Mouse (Mus musculus) urinary bladder, postnatal 14 days (tissue): ENCODE data around the gene Coq5.

Experiments
- DNase-seq: peaks from one replicate; pipeline ENCODE4 v3.0.0; 2021; ENCODE audit warnings: low spot score

The Coq5 gene

DNA sequence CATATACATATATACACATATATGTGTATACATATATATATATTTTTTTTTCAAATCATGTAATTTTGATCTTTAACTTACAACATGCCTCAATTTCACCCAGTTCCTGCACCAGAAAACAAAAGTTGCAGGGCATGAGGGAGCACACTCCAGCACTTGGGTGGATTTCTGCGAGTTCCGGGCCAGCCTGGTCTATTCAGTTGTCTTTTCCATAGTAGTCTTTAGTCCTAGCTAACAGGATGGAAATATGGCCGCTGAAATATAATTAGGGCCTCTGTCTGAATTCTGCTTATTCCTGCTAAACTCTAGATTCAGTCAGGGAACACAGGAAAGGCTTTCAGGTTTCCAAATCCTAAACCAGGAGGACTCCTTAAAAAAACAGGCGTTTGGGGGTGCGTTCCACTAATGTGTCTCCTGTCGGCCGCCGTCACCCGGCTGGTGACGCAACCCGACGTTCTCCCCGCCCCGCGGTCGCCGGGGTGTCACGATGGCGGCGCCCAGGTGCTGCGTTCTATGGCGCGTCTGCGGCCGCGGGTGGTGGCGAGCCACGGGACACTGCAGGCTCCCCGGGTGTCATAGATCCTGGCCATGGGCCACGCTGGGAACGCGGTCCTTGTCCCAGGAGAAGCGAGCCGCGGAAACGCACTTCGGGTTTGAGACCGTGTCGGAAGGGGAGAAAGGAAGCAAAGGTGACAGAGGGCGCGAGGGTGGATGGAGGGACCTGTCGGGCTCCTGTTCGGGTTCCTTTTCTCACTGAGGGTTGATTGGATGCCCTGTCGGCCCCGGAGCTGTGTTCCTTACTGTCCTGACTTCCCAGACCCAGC, at the start of gene Coq5:
Gene Coq5 (plus strand): TSS at position 441 of the 824 bp plus-strand sequence.
- DNase-seq = peak; percentile 85

DNA sequence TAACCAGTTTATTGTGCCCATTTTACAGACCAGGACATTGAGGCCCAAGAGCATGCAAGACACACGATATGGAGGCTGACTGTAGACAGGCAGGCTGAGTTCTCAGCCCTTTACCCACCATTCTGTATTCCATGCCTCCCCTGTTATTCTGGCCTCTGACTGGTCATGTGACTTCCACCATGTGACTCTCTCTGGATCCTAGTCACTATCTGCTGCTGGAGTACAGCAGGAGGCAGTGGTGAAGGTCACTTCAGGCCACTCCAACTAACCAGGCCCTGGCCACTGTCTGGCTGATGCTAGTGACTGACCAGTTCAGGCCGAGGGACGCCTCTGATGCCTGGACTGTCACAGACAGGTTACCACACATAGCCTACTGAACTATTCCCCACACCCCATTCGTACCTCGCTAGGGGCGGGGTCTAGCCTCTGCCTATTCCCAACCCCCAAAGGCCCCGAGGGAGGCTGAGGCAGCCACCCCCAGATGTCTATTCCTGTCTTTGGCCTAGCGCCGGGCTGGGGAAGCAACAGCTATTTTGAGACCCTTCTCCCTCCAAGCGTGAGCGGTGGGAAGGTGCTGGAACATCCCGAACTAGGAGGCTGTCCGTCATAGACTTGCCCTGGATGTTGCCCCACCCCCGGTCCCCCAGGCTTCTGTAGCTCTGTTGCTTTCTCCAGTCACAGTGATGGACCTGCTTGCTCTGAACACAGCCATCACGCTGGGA, 48.5 kb upstream of the Coq5 start:
- no peak for DNase-seq

DNA sequence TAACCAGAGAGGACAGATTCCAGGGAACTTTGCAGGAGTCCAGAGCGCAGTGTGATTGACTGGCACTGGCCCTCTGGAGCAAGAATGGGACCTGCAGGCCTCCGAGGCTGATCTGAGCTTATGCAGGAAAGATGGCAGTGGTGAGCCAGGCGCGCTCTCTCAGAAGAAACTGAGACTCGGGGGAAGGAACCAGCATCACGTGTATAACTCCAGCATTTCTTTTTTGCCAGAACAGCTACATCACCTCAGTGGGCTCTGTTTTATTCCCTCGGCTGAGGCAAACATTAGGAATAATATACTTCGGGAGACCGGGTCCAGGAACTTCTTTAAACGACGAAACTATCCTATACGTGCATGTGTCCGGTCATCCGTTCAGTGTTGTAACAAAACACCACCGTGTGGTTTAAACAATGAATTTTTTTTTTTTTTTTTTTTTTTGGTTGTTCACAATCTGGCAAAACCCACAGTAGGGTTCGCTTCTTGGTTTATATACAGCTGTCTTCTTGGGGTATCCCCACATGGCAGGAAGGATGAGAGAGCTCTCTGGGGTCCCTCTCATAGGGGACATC, 47.8 kb upstream of the Coq5 start:
- DNase-seq = no peak

DNA sequence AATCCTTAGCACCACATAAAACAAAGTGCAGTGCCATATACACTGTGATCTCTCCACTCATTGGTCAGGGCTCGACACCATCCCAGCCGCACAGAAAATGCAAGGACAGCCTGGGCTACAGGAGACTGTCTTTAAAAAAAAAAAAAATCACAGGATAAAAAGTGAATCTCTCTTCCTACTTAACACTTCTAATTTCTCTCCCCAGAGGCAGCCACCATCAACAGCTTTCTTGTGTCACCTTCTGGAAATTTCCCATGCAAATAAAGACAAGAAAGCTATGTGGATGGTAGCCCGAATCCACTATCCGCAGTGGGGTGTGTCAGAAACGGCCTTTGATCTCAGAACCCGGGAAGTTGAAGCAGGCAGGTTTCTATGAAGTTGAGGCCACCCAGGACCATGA, 47.0 kb upstream of the Coq5 start:
- DNase-seq = no peak

DNA sequence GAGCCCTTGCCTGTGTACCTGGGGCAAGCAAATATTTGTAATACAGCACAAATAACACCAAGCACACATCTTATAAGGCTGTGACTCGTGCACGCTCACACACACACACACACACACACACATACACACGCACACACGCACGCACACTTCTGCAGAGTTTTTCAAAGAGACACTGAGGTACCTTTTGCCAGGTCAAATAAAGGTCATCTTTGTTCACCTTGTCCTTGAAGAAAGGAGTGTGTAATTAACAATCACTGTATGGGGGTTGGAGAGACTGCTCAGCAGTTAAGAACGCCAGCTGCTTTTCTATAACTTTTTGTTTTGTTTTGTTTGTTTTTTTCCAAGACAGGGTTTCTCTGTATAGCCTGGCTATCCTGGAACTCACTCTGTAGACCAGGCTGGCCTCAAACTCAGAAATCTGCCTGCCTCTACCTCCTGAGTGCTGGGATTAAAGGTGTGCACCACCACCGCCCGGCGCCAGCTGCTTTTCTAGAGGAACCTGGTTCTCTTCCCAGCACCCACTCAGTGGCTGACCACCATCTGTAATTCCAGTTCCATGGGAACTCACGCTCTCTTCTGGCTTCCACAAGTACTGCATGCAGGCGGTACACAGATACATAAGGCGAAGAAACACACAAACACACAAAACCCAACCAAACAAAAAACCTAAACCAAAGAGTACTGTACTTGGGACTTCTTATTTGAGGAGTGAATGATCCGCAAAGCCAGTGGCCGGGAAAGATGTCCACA, 46.3 kb upstream of the Coq5 start:
- DNase-seq = no peak

DNA sequence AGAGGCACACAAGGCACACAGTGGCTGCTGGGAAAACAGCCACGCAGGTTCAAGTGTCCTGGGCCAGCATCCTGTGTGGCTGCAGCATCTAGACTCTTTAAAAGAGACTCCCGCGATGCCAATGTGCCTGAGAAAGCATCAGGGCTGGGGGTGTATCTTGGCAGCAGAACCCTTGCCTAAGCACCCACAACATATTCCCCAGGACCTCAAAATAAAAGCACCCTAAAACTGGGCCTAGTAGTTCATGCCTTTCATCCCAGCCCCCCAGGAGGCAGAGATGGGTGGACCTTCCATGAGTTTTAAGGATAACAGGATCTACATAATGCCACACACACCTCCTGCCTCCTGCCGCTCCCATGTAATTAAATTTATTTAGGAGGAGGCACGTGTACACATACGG, 44.9 kb upstream of the Coq5 start:
- DNase-seq = no peak

DNA sequence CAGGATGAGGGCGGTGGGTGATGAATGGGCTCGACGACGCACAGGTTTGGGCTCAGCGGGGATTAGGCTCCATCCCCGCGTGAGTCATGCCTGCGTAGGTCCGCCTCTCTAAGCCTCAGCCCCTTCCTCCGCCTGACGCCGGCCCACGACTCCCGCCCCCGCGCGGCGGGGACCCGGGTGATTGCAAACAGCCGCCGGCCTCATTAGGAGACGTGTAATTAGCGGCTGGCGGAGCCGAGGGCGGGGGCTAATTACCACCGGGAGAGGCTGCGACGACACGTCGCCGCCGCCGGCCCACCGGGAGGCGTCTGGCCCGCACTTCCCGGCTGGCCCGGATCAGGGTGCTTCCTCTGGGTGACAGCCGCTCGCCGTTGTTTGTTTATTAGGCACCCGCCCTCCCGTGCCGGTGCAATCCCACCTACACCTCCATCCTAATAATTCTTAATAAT, 44.1 kb upstream of the Coq5 start:
- DNase-seq = peak; percentile 62

DNA sequence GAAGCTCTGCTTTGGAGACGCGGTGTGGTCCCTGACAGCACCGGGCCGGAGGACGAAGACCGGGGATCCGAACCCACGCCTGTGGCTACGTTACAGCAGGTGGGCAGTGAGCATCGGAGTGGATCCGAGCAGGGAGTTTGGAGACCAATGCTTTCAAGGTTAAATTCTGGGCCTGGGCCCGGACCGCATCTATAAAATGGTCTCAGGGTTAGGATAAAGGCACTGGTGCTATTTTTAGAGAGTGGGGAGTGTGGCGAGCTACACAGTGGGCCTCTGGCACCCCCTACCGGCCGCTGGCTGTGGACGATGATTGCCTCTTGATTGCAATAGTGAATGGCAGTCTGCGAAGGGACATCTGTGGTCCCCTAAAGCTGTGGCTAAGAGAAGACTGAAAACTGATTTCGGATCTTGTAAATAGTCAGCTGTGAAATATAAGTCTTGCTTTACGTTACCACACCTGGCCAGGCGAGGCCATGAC, 43.6 kb upstream of the Coq5 start, which contains the start of gene Pop5:
Gene Pop5 (plus strand): TSS at position 51 of the 478 bp plus-strand sequence.
- DNase-seq = peak; percentile 92

DNA sequence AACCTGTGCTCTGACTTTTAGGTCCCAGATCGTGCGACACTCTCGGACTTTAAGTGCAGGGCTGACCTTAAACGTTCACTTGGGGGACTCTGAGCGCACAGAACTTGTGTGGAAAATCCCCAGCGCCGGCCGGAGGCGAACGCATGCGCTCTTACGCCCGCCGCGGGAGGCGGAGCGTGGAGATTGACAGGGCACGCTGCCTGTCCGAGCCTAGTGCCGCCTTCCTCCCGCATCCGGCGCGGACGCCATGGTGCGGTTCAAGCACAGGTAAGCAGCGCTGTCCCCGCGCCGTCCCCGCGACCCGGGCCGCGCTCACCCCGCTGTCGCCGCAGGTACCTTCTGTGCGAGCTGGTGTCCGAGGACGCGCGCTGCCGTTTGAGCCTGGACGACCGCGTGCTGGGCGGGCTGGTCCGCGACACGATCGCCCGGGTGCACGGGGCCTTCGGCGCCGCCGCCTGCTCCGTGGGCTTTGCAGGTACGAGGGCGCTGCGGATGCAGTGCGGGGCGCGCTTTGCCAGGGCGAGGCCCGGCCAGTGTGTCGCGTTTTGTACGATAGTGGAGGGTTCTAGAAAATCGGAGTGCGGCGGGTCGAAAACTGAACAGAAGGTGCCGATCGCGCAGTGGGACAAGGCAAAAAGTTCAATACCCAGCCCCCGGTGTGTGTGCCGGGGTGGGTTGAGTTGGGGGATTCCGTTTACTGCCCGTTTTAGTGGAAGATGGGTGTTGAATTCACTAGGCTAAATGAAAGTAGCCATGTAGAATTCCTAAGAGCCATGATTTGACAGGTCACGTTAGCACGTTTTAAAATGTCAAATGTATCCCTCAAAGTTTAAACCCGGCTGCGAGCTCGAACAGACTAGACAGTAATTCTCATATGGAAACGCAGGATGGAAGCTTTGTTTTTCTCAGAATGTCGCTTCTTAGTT, 41.4 kb upstream of the Coq5 start:
- peak; percentile 93 for DNase-seq

DNA sequence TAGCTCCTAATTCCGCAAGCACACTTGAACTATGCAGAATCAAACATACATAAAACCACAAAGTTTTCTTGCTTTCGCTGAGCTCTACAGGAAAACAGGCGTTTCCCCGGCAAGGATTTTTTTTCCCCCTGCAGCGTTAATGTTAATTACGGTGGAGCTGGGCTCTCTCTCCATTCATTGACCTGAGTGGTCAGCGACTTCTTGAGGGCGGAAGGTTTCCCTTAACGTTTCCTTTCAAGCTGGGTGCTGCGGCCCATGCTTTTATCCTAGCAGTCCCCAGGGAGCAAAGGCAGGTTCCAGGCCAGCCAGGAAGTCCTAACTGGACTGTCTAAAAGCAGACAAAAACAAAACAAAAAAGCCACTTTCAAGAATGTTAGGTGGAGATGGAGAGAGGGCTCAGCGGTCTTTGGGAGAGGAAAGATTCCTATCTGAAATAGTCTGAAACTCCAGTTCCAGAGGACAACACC, 40.7 kb upstream of the Coq5 start:
- no peak for DNase-seq

DNA sequence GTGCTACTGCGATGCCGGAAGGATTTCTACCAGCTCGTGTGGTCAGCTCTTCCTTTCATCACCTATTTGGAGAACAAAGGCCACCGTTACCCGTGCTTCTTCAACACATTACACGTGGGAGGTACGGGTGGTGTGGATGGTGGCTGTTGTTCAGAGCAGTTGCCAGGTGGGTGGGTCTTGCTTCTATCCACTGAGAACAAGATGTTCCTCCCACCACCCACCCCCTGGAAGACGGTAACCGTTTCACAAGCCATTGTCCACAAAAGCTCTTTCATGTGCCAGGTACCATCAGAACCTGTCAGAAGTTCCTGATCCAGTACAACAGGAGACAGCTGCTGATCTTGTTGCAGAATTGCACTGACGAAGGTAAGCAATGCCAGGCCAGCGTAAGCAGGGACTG, 39.3 kb upstream of the Coq5 start:
- no peak for DNase-seq

DNA sequence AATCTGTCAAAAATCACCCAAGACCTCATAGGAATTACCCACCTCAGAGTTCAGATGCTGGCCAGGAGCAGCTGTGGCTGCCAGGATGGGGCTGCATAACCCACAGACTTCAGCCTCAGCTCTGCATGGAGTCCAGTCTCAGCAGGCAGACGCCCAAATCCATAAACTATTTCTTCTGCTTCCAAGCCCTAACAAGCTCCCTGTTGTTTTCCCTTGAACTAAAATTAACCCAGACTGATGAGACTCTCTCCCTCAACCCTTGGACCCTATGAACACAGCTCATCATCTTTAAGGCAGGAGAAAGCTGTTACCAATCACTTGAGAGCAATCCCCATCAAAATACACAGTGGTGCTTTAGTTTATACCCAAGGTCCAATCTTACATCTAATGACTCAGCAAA, 24.0 kb upstream of the Coq5 start:
- DNase-seq = no peak

DNA sequence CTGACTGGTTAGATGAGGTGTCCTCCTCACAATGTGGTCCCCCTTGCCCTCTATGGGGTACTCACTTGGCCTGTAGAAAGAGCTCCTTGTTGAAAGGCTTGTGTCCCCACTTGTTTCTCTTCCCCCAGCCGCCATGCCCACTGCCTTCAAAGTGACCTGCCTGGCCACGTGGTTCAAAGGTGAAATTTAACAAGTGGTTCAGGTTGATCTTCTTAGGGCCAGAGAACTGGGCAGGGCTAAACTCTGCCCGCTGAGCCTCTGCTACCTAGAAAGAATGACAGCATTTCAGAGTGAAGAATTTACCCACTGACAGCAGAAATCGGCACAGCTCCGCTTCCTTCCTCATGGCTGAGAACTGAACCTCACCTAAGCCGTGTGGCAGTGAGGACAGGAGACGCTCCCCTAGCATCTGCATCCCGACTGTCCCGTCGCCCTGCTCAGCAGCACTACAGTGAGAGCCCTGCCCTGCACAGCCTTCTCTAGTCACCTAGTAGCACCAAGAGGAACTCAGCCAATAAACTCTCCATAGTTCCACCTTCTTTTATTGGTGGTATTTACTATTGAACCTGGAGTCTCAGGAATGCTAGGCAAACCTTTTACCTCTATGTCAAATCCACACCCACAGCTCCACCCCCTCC, 22.4 kb upstream of the Coq5 start:
- no peak for DNase-seq

DNA sequence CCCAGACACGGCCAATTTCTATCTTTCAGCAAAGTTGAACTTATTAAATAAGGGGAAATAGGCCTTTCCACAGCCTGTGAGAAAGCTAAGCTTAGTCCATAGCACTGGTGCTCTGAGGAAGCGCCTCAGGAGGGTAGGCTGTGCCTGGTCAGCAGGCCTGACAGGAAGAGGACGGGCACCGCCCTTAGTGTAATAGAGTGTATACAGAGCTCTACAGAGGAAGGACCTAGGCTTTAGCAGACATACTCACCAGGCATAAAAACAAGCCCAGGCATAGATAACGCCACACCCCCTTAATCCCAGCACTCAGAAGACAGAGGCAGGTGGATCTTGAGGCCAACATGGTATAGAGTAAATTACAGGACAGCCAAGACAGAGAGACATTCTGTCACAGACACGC, 19.1 kb upstream of the Coq5 start:
- DNase-seq = no peak

DNA sequence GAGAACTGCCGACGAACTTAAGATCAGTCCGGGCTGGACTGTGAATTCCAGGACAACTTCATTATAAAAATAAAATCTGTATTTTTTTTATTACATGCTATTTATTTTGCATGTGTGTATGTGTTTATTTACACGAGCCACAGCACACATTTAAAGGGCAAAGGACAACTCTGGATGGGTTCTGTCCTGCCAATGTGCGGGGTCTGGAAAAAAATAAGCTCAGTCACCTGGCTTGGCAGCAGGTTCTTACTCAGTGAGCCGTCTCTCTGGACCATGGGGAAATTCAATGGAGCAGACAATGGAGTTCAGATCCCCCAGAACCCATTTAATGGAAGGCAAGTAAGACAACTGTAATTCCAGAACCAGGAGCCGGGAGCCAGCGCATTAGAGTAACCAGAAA, 18.3 kb upstream of the Coq5 start:
- no peak for DNase-seq

DNA sequence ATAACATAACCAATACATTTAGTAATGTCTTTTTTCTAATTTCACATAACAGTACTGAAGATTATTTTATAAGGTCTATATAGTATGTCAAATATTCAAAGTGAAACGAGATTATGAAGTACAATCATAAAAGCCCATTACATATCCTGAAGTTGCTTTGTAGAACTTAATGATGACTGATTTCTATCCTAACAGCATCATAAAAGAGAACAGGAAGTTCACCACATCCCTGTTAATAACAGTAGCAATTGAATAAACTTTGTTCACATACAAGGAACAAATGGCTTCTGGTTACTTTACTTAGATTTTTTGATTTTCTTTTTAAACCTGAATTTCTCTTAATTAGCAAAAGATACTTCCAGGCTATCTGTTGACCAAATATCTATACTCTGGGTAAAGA, 17.6 kb upstream of the Coq5 start:
- no peak for DNase-seq

DNA sequence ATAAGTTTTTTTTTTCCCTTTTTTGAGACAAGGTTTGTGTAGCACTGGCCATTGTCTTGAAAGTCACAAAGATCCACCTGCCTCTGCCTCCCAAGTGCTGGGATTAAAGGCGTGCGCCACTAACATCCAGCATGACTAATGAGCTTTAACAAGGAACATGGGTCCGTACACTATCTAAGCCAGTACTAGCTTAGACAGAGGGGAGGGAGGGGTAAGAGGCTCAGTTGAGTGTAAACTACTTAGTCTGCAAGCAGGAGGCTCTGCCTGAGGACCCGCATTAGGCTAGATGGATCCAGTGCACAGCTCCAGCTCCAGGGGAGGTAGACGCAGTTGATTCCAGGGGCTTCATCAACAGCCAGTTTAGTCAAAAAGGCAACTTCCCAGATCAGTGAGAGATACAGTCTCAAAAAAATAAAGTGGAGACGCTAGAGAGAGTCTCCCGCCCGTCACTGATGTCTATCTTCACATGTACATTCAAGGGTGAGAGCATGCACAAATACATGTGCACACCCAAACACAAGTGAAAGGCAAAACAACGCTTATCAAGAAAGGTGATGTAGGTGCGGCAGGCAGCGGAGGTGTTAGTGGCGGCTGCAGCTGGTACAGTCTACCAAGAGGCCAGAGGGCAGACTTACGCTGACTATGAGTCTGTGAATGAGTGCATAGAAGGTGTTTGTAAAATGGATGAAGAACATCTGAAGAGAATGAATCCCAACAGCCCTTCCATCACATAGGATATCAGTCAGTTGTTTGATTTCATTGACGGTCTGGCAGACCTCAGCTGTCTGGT, 16.8 kb upstream of the Coq5 start:
- DNase-seq = no peak

DNA sequence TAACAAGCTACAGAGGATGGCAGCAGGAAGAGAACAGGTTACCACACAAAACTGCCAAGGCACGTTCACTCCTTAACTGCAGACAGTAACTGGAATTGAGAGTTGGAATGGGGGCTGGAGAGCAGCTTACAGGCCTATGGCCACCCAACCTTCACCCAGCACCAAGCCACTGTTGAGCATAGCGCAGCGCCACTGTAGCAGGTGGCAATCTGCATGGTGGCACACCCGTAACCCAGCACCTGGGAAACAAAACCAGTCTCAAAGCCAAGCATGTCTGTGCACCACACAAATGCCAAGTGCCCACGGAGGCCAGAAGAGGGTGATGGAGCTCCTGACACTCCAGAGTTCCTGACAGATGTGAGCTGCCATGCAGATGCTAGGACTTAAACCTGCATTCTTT, 13.1 kb upstream of the Coq5 start:
- no peak for DNase-seq

DNA sequence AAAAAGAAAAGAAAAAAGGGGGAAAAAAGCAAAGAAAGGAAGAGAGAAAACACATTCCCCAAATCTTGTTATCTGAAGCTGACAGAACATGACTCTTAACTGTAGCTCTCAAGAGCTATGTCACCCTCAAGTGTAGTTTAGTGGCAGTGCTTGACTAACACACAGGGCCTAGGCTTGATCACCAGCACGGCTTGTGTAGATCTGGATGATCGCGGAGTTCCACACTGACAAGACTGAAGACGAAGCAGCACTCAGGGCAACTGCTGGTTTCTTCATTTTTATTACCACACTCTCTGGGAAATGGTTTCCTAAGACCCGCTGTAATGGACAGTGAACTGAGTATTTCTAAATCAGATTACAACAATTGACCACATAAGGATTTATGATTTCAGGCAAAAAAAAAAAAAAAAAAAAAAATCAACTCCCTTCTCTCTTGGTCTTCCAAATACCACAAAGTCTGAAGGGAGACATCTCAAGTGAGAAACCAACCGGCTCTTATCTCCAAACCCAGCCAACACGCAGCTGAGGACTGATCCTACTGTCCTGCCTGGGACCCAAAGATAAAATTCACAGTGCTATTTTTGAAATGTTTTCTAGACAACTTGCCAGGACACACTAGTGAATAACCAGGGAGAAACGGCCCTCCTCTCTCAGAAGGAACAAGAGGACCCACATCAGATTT, 12.5 kb upstream of the Coq5 start:
- no peak for DNase-seq
